Mouse (Mus musculus) kidney, postnatal 4 days (tissue): ENCODE data around the gene Scml4.
A peak's percentile ranks its signal among the peaks of the same experiment; 100 is the strongest.

Source experiments
- DNase-seq, 2 experiments: peaks; one replicate each; pipeline ENCODE4 v3.0.0; 2021; ENCODE audit warnings: mixed read lengths in 2 of 2

The Scml4 gene

DNA sequence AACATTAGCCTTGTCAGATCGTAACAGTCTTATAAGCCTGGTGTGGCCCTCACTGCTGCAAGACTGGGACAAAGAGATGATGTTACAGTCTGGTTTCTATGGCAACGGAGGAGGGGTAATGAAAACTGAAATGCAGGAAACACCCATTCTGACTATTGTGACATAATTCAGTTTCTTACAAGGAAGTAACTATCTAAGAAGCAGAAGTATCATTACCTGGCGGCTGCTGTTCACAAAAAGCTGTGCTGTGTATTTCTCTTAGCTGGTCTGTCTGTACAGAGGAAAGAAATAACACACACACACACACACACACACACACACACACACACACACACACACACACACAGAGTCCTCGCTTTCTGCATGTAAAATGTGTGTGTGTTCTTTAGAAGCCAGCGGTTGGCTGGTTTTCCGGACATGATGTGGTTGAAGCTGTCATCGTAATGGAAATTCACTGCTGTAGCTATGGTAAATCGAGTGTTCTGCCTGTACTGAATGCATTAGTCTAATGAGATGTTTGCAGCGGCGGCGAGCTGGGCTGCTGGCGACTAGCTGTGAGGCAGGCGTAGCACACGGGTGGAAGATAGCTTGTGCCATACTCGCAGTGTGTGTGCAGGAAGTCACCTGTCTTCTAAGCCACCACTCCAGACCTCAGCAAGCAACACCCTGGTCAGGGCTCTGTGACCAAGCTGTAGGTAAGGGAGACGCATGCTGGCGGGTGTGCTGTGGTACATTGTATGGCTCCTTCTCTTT is at the start of gene Scml4:
Gene Scml4 (plus strand): TSS at position 212 of the 753 bp plus-strand sequence.
- DNase-seq, result peak; percentile 23 to 56

DNA sequence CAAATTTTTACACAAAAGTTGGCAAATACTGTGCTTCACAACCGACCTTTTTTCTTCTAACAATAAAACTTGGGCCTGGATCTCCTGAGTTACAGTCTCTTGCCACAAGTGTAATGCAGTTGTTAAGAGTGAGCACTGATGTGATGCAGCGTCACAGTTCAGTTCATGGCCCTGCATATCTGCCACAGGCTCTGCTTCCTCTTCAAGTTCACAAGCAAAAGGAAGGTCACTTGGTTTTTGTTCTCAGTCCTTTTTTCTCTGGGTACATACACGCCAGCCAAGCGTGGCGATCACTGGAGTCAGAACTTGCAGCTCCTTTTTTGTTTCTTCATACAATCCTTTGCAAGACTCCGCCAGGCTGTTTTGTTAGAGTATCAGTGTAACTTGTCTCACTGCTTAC is 34.2 kb upstream of the Scml4 start:
- DNase-seq, result no peak

DNA sequence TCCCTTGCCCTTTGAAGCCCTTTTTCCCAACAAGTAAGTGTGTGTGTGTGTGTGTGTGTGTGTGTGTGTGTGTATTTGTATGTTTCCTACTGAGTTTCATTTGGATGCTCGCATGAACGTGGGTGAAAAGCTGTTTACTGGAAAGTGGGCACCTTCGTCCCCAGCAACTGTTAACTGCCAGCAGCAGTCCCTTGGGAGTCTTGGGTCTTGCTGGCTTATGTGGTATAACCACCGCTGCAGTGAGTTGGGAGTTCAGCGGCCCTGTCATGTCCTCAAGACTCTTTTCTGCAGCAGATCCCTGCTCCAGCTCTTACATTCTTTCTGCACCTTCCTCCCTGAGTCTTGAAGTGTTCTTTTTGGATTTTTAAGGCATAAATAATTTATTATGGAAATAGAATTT is 33.0 kb upstream of the Scml4 start:
- no peak for DNase-seq

DNA sequence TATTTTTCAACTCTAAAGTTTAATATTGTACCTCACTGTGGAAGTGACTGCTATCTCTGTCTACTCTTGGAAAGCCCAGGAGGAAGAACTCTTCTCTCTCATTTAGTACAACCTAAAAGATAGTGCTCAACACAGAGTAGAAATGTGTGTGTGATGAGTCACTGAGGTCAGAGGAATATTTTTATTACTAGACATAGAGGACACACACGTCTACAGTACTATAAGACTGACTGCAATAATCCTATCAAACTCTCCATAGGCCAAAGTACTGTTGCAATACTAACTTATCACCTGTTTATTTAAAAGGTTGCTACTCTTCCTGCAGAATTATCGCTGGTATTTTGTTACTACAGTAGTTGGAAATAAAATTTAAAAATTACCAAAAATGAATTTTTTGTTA is 30.2 kb upstream of the Scml4 start:
- no peak for DNase-seq

DNA sequence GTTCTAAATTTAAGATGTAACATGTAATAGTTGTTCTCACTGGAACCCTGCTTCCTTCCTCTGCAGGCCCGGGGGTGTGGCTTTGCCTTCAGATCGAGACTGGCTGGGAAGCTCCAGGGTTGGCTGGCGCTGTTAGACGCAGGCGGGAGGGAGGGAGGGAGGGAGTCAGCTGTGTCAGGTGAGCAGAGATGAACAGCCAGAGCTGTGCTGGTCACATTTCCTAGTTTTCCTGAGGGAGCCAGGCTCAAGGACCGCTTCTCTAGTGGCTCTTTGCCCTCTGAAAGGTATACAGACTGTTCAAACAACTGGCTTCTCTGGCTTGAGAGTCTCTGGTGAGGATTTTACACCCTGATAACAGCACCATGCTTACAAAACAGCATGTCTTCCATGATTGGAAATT is 29.8 kb upstream of the Scml4 start:
- DNase-seq, result no peak

DNA sequence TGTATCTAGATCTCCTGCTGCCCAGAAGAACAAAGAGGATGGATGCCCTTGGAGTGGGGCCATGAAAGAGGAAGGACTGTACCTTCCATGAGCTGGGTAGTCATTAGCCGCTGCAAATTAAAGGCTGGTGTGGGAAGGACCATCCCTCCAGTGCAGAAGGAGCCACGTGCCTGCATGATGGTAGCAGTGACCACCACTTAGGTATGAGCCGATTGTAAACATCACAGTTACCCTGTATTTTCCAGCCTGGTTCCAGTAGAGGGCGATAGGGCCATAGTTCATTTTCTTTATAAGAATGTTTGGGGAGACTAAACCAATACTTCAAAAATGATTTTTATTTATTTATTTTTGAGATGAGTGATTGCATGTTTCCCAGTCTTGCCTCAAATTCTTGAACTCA is 27.5 kb upstream of the Scml4 start:
- DNase-seq, result peak in 1 of 2 experiments; percentile 30

DNA sequence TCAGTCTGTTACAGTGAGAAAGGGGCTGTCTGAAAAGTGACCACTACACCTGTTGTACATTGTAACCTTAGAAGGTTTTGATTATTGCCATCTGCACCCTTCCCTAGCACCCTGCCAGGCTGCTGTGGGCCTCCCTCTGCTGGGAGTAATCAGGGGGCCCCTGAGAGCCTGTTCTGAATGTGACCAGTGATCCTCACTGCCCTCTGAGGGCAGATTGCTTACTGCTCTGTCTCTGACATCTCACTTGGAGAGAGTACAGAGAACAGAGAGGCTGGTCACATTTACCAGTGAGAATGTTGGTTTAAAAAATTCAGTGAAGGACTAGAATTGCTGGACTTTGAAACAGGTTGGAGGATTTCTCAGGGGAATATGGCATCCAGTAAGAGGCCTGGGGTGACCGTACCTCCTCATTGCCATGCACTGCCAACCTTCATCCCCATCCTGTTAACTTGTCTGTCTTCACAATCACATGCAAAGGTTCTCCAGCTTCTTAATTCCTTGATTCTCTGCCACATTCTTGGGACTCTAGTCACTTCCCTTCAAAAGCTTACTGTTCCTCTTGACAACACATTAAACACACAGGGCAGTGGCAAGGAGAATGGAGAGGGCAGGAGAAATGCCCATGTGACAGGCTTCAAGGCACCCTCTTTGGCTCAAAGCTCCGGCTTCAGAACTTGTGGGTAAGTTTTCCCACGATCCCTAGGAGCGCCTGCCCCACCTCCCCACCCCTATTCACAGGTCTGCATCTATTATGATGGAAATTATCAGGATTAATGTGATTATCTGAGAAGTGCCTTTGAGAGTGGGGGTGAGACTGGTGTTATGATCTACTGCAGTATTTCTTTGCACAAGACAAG is 26.1 kb upstream of the Scml4 start:
- no peak for DNase-seq

DNA sequence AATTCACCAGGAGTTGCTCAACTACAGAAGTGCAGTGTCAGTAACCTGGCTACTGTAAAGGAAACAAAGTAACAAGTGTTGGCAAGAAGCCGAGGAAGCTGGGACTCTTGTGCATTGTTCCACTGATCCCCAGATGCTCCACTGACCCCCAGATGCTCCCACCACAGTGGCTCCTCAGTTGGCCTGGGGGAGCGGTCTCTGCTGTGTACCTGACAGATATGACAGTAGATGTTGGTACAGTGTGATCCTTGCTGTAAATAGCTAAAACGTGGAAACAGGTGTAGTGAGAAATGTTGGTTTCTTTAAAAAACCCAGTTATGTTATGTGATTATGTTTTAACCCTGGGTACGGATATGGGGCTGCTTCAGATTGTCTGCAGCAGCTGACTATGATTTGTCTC is 22.1 kb upstream of the Scml4 start:
- no peak for DNase-seq

DNA sequence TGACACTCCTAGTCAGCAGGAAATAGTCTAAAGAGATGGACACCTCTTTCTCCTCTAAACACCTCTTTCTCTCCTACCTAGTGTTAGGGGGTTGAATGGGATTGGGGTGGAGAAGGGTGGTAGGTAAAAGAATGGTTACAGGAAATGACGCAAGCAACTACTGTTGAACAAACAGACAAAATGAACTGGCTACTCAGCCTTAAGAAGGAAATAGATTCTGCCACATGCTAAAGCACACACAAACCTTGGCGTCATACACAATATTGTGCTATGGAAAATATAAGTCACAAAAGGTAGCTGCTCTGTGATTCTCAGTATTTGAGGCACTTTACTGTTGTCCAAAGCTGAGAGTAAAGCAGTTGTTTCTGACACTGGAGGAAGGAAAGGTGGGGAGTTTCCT is 21.4 kb upstream of the Scml4 start:
- no peak for DNase-seq

DNA sequence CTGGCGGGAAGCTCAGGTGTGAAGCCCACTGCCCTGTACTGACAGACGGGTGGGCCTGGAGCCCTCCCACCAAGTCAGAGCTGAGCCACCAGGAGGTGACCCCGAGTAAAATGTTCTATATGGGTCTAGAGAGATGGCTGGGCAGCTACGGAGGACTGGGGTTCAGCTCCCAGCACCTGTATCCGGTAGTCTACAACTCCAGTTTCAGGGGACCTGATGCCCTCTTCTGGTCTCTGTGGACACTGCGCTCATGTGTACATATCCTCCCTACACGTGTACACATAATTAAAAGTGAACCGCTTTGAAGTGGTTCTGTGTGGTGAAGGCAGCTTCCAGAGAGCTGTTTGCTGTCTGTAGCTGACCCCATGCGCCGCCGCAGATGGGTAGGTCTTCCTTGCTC is 20.1 kb upstream of the Scml4 start:
- DNase-seq, result no peak

DNA sequence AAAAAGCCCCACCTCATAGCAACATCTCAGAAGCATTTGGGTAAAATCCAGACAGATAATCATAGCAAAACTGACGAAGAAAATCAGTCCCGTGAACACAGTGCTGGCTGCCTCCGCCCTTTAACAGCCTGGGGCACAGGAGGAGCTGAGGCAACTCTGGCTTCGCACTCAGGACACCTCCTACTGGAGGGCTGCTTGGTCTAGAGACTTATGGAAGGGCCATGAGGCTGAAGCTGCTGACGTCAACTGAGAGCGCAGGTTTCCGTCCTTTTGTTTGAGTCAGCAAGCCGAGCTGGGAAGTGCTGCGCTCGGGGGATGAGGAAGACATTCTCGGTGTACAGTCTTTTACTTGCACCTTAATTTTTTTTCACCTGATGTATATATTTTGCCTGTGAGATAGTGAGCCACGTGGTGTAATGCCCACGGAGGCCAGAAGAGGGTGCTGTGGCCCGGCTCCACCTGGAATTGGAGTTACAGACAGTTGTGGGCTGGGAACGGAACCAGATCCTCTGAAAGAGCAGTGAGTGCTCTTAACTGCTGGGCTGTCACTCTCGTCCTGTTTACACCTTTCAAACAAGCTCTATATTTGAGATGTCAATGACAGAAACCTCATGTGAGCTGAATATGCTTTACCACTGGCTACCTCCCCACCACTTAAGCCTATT is 18.5 kb upstream of the Scml4 start:
- peak in 1 of 2 experiments; percentile 38 for DNase-seq

DNA sequence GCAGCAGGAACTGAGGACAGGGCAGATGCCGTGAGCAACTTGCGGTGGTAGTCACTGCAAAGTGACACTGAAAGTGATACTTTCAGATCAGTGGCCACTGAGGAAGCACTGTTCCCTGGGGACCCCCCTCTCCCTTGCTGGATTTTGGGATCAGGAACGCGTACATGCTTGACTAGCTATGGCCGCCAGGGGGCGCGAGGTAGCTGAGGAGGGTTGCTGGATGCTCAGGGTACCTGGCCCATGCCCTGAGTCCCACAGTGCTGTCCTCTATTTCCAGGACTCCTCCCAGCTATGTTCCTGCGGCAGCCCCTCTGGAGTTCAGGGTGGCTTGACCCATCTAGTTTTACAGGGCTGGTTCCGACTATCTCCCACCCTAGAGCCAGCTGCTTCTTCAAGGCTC is 17.8 kb upstream of the Scml4 start:
- peak; percentile 89 to 90 for DNase-seq

DNA sequence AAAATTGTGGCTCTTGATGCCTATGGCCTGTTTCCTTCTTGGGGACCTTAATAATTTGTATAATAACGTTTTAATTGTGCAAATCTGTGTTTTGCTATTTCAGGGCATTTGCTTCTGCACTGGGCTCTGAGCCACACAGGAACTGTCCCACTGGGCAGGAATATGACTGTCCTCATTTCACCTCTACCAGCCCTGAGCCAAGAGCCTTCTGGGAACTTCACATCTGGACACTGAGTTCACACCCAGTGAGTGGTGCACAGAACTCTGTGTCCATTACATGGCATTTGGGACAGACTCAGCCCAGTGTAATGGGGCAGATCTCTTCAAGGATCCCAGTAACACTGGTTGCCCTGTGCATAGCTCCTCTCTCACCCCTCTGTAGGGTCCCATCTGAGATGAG is 16.8 kb upstream of the Scml4 start:
- no peak for DNase-seq

DNA sequence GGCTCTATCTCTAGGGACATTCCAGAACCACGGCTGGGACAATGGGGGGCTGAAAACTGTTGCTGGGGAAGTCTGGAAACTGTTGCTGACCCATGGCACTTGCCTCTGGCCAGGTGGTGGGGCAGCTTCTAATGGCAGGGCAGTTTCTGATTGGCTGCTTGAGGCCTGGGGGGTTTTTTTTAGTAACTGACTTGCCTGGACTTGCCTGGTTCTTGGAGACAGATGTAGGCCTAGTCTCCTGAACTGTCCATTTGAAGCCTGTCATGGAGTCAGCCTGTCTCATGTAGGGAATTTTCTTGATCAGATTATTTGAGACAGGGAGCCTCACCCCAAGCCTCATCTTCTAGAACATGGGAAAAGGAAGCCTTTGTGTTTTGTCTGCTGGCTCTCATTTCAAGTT is 14.7 kb upstream of the Scml4 start:
- DNase-seq, result no peak

DNA sequence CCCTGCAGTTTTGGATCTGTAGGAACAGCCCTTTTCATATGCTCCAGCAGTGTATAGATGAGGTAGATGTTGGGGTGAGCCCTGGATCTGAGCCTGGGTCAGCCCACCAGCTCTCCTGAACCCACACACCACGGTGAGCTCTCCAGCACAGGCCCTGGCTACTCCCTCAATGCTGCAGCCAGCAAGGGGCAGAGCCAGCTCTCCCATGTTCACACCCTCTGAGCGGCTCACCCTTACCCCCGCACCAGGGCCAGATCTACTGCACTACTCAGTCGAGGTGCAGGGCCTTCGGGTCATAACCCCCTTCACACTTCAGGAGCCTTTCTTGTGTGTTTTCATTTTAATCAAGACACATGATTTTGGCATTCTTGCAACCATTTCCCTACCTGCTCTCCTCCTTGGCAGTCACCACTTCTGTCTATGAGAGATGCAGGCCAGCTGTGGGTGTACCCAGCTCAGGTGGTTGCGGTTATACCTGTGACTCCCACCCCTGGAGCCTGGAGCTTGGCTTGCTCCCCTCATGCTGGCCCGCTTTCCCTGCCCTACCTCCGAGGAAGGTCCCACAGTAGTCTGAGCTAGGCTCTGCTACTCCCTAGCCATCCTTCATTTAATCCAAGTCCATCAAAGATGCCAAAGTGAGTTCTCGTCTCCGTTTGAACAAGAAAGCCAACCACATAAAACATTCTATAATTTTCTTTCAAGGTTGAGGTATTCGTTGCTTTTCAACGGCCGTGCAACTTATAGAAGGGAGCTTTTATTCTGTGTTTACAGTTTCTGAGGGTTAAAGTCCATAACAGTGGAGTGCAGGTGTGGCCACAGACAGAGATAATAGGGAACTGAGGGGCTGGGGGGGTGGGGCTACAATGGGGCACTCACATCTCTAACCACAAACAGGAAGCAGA is 11.7 kb upstream of the Scml4 start:
- DNase-seq, result no peak

DNA sequence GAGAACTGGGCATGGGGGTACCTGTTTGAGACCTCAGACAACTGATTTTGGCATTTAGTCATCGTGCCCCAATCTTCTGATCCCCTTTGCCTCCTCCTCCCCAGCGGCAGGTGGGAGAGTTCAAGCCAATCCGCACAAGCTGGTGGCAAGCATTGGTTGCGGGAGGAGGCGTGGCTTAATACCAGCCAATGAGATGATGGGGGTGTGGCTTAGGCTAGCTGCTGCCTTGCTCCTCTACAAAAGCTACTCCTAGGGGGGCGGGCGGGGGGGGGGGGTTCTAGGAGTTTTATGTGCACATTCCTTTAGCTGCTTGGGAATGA is 11.1 kb upstream of the Scml4 start:
- DNase-seq, result peak in 1 of 2 experiments; percentile 15

DNA sequence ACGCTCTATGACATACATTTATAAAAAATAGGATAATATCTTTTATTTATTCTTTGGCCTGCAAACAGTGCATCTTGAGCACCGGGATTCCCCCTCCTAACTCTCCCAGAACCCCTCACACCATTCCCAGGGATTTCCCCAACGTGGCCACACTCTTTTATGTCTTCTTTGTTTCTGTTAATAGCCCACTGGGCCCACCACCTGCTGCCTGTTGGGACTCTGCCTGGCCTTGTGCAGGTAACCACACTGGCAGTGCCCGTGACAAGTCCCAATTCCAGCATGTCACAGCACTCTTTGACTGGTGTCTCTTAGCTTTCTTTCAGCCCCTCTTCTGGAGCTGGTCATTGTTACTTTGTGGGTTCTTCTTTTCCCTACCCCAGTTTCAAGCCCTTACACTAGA is 5.3 kb upstream of the Scml4 start:
- no peak for DNase-seq

DNA sequence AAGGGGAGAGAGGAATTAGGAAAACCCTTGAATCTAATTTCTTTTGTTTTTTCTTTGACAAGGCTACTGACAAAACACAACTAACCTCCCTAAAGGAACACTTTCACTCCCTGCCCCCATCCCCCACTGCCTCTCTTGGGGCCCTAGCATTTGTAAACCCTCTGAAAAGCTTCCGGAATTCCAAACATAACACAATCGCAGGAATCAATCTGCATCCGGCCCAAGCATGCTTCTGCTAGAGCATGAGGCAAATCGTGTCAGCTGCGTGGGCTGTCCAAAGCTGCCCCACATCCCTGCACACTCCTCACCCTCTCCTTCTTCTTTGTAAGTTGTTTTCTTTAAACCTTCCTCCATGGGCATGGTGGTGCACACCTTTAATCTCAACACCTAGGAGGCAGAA is 4.9 kb upstream of the Scml4 start:
- peak; percentile 69 to 78 for DNase-seq

DNA sequence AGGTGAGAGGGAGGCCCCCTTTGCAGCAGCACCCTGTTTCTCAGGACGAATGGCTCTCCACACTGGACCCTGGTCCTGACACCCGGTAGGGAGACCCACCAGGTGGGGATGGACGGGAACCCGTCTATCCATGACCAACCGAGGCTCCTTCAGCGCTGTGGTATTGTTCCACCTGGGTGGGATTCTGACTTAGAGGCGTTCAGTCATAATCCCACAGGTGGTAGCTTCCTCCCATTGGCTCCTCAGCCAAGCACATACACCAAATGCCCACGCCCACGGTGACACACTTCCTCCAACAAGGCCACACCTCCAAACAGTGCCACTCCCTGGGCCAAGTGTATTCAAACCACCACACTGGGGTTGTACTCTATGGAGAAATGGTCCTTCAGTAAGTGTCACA is 3.6 kb upstream of the Scml4 start:
- DNase-seq, result no peak

DNA sequence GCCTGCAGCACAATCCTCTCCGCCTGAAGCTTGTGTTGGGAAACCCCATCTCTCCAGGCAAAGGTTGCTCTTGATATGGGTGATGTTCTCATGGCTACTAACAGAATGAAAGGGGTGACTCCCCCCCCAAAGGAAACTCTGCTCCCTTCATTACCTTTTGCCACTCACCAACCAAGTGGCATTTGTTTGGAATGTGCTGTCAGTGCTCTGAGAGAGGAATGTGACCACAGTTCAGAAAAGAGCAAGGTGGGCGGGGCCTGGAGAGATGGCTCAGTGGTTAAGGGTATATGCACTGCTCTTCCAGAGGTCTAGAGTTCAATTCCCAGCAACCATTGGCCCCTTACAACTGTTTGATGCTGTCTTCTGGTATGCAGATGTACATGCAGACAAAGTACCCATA is 3.1 kb upstream of the Scml4 start:
- no peak for DNase-seq

DNA sequence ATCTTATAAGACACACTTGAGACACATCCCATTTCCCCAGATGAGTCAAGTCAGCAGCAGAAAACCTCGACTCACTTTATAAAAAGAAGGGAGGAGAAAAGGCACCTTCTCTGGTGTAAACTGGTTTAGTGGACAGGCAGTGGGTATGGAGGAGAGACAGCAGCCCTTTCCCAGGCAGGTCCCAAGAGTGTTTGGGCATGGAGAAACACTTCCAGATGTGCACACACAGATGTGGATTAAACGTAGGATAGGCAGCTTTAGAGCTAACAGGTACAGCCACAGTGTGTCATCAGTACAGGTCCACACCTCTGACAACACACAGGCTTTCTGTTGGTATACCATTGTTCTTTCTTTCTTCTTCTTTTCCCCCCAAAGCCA is 400 bp upstream of the Scml4 start:
- DNase-seq, result no peak

DNA sequence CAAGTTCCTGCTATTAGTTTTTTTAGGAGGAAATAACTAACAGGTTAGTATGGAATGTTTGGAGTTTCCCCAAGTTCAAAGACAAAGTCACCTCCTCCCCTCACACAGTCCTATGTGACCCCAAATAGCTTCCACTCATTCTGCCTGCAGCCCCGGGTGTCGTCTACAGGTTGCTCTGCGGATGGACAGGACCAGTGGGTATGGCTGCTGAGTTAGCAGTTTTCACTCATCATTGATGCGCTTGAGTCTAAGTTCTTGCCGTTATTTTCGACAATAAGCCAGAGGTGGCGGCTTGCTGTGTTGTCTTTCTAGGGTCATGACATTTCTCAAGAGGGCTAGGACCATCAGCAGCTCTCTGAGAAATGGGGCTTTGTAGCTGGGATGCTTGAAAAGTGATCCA is 1.3 kb downstream of the Scml4 start:
- no peak for DNase-seq
